In genomic region chr17:57334001-57334760, GRCm38 (mm10) we compare ENCODE assay signal across 9 mouse cellular contexts. TPM values are rescaled to one million over a fixed set of nuclear protein-coding genes. Genes with fewer than 3 reads are reported as not detected.
DNase-seq lines count a peak whose midpoint lies in the region; ATAC-seq and TF ChIP-seq lines count a peak whose summit lies in the region.
"Had no signal": no experiment of that assay in that cellular context is flagged by ENCODE, and none has a peak within 500 bp of the region (broad histone marks: within the 10 kb centered on the region; RNA-seq: fewer than 3 reads in every experiment).

No protein-coding gene starts in this region.

- no peaks in the 10 kb centered on the region for H3K9me3 ChIP-seq in heart, embryonic 15.5 days (replicated peaks)
- no peaks in the 10 kb centered on the region for H3K9me3 ChIP-seq in hindbrain, embryonic 16.5 days (ENCODE audit: control insufficient read depth, low read length)
- no peaks in the 10 kb centered on the region for H3K9me3 ChIP-seq in liver, postnatal 0 days (ENCODE audit: low read length)
- H3K9me3 ChIP-seq: liver, embryonic 15.5 days; midbrain, embryonic 12.5 days had no signal

- H3K4me1 ChIP-seq in heart, embryonic 15.5 days (replicated peaks): 0 out of 2 replicates have a peak, but pooled peaks cover 2% of the 10 kb centered on the region
- H3K4me1 ChIP-seq in hindbrain, embryonic 16.5 days (ENCODE audit: control insufficient read depth, insufficient read depth, low read depth, low read length): no peaks in the 10 kb centered on the region
- H3K4me1 ChIP-seq in liver, postnatal 0 days (ENCODE audit: insufficient read depth): peaks cover 6% of the 10 kb centered on the region
- H3K4me1 ChIP-seq: midbrain, embryonic 12.5 days had no signal

- no peak overlapping the region for H3K27ac ChIP-seq in heart, embryonic 15.5 days
- H3K27ac ChIP-seq in hindbrain, embryonic 16.5 days (ENCODE audit: low read depth, low read length): no peak overlapping the region
- H3K27ac ChIP-seq in liver, postnatal 0 days (ENCODE audit: low read depth): no peak overlapping the region
- H3K27ac ChIP-seq: liver, embryonic 15.5 days; midbrain, embryonic 12.5 days had no signal

- TF ChIP-seq EP300 in liver, postnatal 0 days (IDR thresholded peaks at IDR 0.05; ENCODE audit: low read depth): no peak

- no peak overlapping the region for H3K9ac ChIP-seq in heart, embryonic 15.5 days
- no peak overlapping the region for H3K9ac ChIP-seq in hindbrain, embryonic 16.5 days (ENCODE audit: low read depth, low read length)
- H3K9ac ChIP-seq in liver, postnatal 0 days (replicated peaks): no peak overlapping the region
- H3K9ac ChIP-seq: liver, embryonic 15.5 days; midbrain, embryonic 12.5 days had no signal

- DNase-seq in heart, adult 18-20 months: no peak
- DNase-seq in 3T3-L1 (ENCODE audit: low read depth, low spot score): peak; percentile 44
- peak; percentile 23 for DNase-seq in adipocyte (ENCODE audit: low spot score)
- no peak for DNase-seq in left cerebral cortex, postnatal 10 days (ENCODE audit: extremely low spot score in 1 of 2, low spot score in 2 of 2)
- DNase-seq in liver, postnatal 0 days: no peak

- H3K27me3 ChIP-seq in heart, embryonic 15.5 days: no peaks in the 10 kb centered on the region
- no peaks in the 10 kb centered on the region for H3K27me3 ChIP-seq in hindbrain, embryonic 16.5 days (replicated peaks; ENCODE audit: control insufficient read depth, insufficient read depth, low read length)
- no peaks in the 10 kb centered on the region for H3K27me3 ChIP-seq in liver, postnatal 0 days (ENCODE audit: insufficient read depth, low read length)
- H3K27me3 ChIP-seq: liver, embryonic 15.5 days; midbrain, embryonic 12.5 days had no signal

- no peak overlapping the region for H3K4me3 ChIP-seq in heart, embryonic 15.5 days
- H3K4me3 ChIP-seq in hindbrain, embryonic 16.5 days (ENCODE audit: low read length): no peak overlapping the region
- H3K4me3 ChIP-seq in liver, postnatal 0 days (ENCODE audit: low read depth, low read length): no peak overlapping the region
- H3K4me3 ChIP-seq: liver, embryonic 15.5 days; midbrain, embryonic 12.5 days had no signal

- TF ChIP-seq CTCF in liver, postnatal 0 days (IDR thresholded peaks at IDR 0.05; ENCODE audit: low read depth): no peak

- 0 out of 2 replicates have a peak, but pooled peaks have one; percentile 28 for ATAC-seq in heart, embryonic 15.5 days (replicated peaks; ENCODE audit: insufficient number of reproducible peaks, insufficient read depth, low FRiP score, low read depth)
- no peak for ATAC-seq in hindbrain, embryonic 16.5 days
- no peak for ATAC-seq in liver, postnatal 0 days

- intact Hi-C loops in left cerebral cortex, postnatal 10 days (cut with DNase I): loop anchor here (2.0 to 10.0 kb wide), 4 partner anchors 115 to 529 kb away; partner anchors contain the start of genes Alkbh7 and Clpp

- H3K4me2 ChIP-seq in heart, embryonic 15.5 days: peak overlapping the region; percentile 23; the same call in 1 of the 2 replicates
- H3K4me2 ChIP-seq in hindbrain, embryonic 16.5 days (ENCODE audit: low read length): peak overlapping the region; percentile 35
- no peak overlapping the region for H3K4me2 ChIP-seq in liver, postnatal 0 days (ENCODE audit: low read depth, low read length)
- H3K4me2 ChIP-seq: midbrain, embryonic 12.5 days had no signal

- no peaks in the 10 kb centered on the region for H3K36me3 ChIP-seq in heart, embryonic 15.5 days
- no peaks in the 10 kb centered on the region for H3K36me3 ChIP-seq in hindbrain, embryonic 16.5 days (ENCODE audit: control insufficient read depth, insufficient read depth, low read length)
- H3K36me3 ChIP-seq in liver, postnatal 0 days (replicated peaks; ENCODE audit: insufficient read depth, low read length): no peaks in the 10 kb centered on the region
- H3K36me3 ChIP-seq: liver, embryonic 15.5 days; midbrain, embryonic 12.5 days had no signal

- 66% methylated on average over 9 of the region's 9 CpGs for WGBS in heart, embryonic 15.5 days
- 73% methylated on average over 9 of the region's 9 CpGs for WGBS in hindbrain, embryonic 16.5 days
- WGBS in liver, postnatal 0 days (ENCODE audit: insufficient replicate concordance): 66% methylated on average over 9 of the region's 9 CpGs

RNA-seq across cellular contexts. Expression of gene Adgre1, which starts 24.3 kb away (rescaled TPM):
- polyA plus RNA-seq in heart, embryonic 15.5 days (2015; fragmentation: Nextera tagmentation; extraction: Ambion mirVana): 3.6 and 5.7 TPM in 2 replicates
- total RNA-seq in heart, adult 18-20 months (2021): 10 to 100 TPM in 1 of 2 experiments, 1 to 10 TPM in 1; 5.9 to 10.0 TPM
- 3.5 and 5.1 TPM in 2 replicates for polyA plus RNA-seq in hindbrain, embryonic 16.5 days (2015; fragmentation: Nextera tagmentation; extraction: Ambion mirVana)
- total RNA-seq in left cerebral cortex, postnatal 10 days (2021): 10 to 100 TPM in 1 of 2 experiments, 1 to 10 TPM in 1; 5.8 to 10.4 TPM
- polyA plus RNA-seq in liver, postnatal 0 days (2015; fragmentation: Nextera tagmentation; extraction: Ambion mirVana): 16.2 and 16.4 TPM in 2 replicates

RNA-seq across cellular contexts. Expression of gene Vav1, which starts 55.3 kb away (rescaled TPM):
- 1.8 and 9.6 TPM in 2 replicates for polyA plus RNA-seq in heart, embryonic 15.5 days (2015; fragmentation: Nextera tagmentation; extraction: Ambion mirVana)
- total RNA-seq in heart, adult 18-20 months (2021): 1 to 10 TPM; 1.6 to 3.3 TPM
- 1.4 and 1.7 TPM in 2 replicates for polyA plus RNA-seq in hindbrain, embryonic 16.5 days (2015; fragmentation: Nextera tagmentation; extraction: Ambion mirVana)
- 1 to 10 TPM; 3.6 to 4.3 TPM for total RNA-seq in left cerebral cortex, postnatal 10 days (2021)
- polyA plus RNA-seq in liver, postnatal 0 days (2015; fragmentation: Nextera tagmentation; extraction: Ambion mirVana): 13.1 and 14.1 TPM in 2 replicates

Comparison
In these comparisons a context has a peak if more than half of its experiments do, and no peak if none do; other contexts are left out.
1. DNase-seq: peak in 3T3-L1 (single experiment) and adipocyte (single experiment); none in heart, adult 18-20 months (0 of 2), left cerebral cortex, postnatal 10 days (0 of 2) and liver, postnatal 0 days (single experiment).